Mouse (Mus musculus): ENCODE measurements around the gene Rab11fip2.

The Rab11fip2 gene

GRCm38 (mm10) chr19:59860799-59861198, 82.7 kb downstream of the Rab11fip2 start:
- no peak for DNase-seq (ENCODE audit: extremely low spot score, low read depth, low spot score)

- DNase-seq (ENCODE audit: extremely low spot score, low read depth, low spot score) = no peak
Observed at GRCm38 (mm10) chr19:59853061-59853460, 90.4 kb downstream of the Rab11fip2 start.
